Mouse (Mus musculus) thymus, adult 2 months (tissue): ENCODE results near the gene Sestd1. TPM values are rescaled to one million over a fixed set of nuclear protein-coding genes. Genes with fewer than 3 reads are reported as not detected.

Experiments used
- DNase-seq: peaks from one replicate; pipeline ENCODE4 v3.0.0; 2021
- H3K27ac ChIP-seq: fragments of 200-500 bp; 2 replicates; pipeline ENCODE4 v1.5.1; 2012; ENCODE audit warnings: low read length, control low read depth; ENCODE audit not compliant: control insufficient read depth, insufficient read depth
- H3K27me3 ChIP-seq: fragments of 200-500 bp; 2 replicates; pipeline ENCODE4 v1.6.1; 2012; ENCODE audit warnings: mild to moderate bottlenecking, low read length, moderate library complexity, mixed read lengths; ENCODE audit not compliant: control insufficient read depth, insufficient read depth
- H3K36me3 ChIP-seq: fragments of 200-500 bp; 2 replicates; pipeline ENCODE4 v1.6.1; 2012; ENCODE audit warnings: mild to moderate bottlenecking, low read length, moderate library complexity; ENCODE audit not compliant: control insufficient read depth, insufficient read depth
- H3K4me1 ChIP-seq: fragments of 200-500 bp; replicated peaks from 2 replicates; pipeline ENCODE4 v1.6.1; 2012; ENCODE audit warnings: low read length; ENCODE audit not compliant: control insufficient read depth, insufficient read depth
- H3K4me3 ChIP-seq: fragments of 200-500 bp; 2 replicates; pipeline ENCODE4 v1.5.1; 2012; ENCODE audit warnings: mild to moderate bottlenecking, low read length, control low read depth, moderate library complexity; ENCODE audit not compliant: control insufficient read depth, insufficient read depth
- CTCF ChIP-seq: fragments of 200-500 bp; IDR thresholded peaks from 2 replicates; pipeline ENCODE4 v1.5.1; 2012; ENCODE audit warnings: mild to moderate bottlenecking, control low read depth, low read length, moderate library complexity, borderline replicate concordance; ENCODE audit not compliant: control insufficient read depth, poor library complexity, insufficient read depth; ENCODE audit errors: extremely low read depth
- POLR2A ChIP-seq: fragments of 200-500 bp; IDR thresholded peaks from 2 replicates; pipeline ENCODE4 v1.6.1; 2012; ENCODE audit warnings: mild to moderate bottlenecking, low read length, control low read depth, moderate library complexity; ENCODE audit not compliant: control insufficient read depth, poor library complexity, insufficient read depth; ENCODE audit errors: extremely low read depth
- WGBS: fragments of 180-500 bp; shearing (Covaris S2); methylation state at CpG from one replicate; pipeline ENCODE4 v1.1.7; 2018; 5-methylcytosine and 5-hydroxymethylcytosine counted together
- polyA plus RNA-seq: library from polyadenylated mRNA; depleted of rRNA; stranded (reverse); fragments of >200 nt; gene quantifications from 2 replicates; pipeline ENCODE4 v1.2.3, GENCODE M21; 2012

Gene Sestd1
- polyA plus RNA-seq, 1 experiment = 9.4 TPM

GRCm38 (mm10) chr2:77289701-77290100 lies 9.3 kb upstream of the Sestd1 start:
- Histone ChIP-seq H3K4me3 (no peak overlapping the region), H3K27ac (no peak overlapping the region), H3K36me3 (no peaks in the 10 kb centered on the region), H3K4me1 (no peaks in the 10 kb centered on the region), H3K27me3 (no peaks in the 10 kb centered on the region)
- no peak for DNase-seq
- 94% methylated on average over 6 of the region's 6 CpGs for WGBS
- TF ChIP-seq CTCF = no peak
- no peak for TF ChIP-seq POLR2A

GRCm38 (mm10) chr2:77286755-77287154 lies 6.4 kb upstream of the Sestd1 start:
- WGBS = 54% methylated on average over 2 of the region's 2 CpGs
- Histone ChIP-seq H3K4me1 (no peaks in the 10 kb centered on the region), H3K36me3 (no peaks in the 10 kb centered on the region), H3K27me3 (no peaks in the 10 kb centered on the region), H3K4me3 (no peak overlapping the region), H3K27ac (no peak overlapping the region)
- TF ChIP-seq CTCF (no peak), POLR2A (no peak)
- no peak for DNase-seq

- no peak overlapping the region for H3K4me3 ChIP-seq
- 78% methylated on average over 2 of the region's 2 CpGs for WGBS
- H3K36me3 ChIP-seq = no peaks in the 10 kb centered on the region
- H3K4me1 ChIP-seq = peaks cover 9% of the 10 kb centered on the region
- TF ChIP-seq CTCF (no peak), POLR2A (no peak)
- H3K27ac ChIP-seq = no peak overlapping the region
- no peaks in the 10 kb centered on the region for H3K27me3 ChIP-seq
- no peak for DNase-seq
These were observed 4.0 kb upstream of the Sestd1 start for GRCm38 (mm10) chr2:77284281-77284899.

- Histone ChIP-seq H3K36me3 (no peaks in the 10 kb centered on the region), H3K27me3 (no peaks in the 10 kb centered on the region), H3K4me3 (peak overlapping the region; percentile 66), H3K27ac (no peak overlapping the region), H3K4me1 (peaks cover 9% of the 10 kb centered on the region)
- 3% methylated on average over 57 of the region's 57 CpGs for WGBS
- TF ChIP-seq CTCF (no peak), POLR2A (no peak)
- peak; percentile 25 for DNase-seq
These were observed 406 bp downstream of the Sestd1 start for GRCm38 (mm10) chr2:77279861-77280511.

- Histone ChIP-seq H3K27me3 (no peaks in the 10 kb centered on the region), H3K36me3 (no peaks in the 10 kb centered on the region), H3K4me1 (peaks cover 11% of the 10 kb centered on the region), H3K4me3 (no peak overlapping the region), H3K27ac (no peak overlapping the region)
- no peak for DNase-seq
- 28% methylated on average over 4 of the region's 4 CpGs for WGBS
- TF ChIP-seq POLR2A = no peak
- TF ChIP-seq CTCF = no peak
These were observed 3.1 kb downstream of the Sestd1 start for GRCm38 (mm10) chr2:77277272-77277671.

- DNase-seq = no peak
- Histone ChIP-seq H3K36me3 (no peaks in the 10 kb centered on the region), H3K27me3 (no peaks in the 10 kb centered on the region), H3K27ac (no peak overlapping the region), H3K4me1 (peaks cover 15% of the 10 kb centered on the region), H3K4me3 (no peak overlapping the region)
- TF ChIP-seq POLR2A (no peak), CTCF (no peak)
- 95% methylated on average over 5 of the region's 5 CpGs for WGBS
These were observed 4.5 kb downstream of the Sestd1 start for GRCm38 (mm10) chr2:77275851-77276250.
